Mouse (Mus musculus): ENCODE measurements at regions not wholly inside any gene's neighbourhood (a gene's known extent, or its start where the extent isn't known, plus 50 kb on each side); places are given as distances from the start of the nearest gene placed in this dataset.

DNA sequence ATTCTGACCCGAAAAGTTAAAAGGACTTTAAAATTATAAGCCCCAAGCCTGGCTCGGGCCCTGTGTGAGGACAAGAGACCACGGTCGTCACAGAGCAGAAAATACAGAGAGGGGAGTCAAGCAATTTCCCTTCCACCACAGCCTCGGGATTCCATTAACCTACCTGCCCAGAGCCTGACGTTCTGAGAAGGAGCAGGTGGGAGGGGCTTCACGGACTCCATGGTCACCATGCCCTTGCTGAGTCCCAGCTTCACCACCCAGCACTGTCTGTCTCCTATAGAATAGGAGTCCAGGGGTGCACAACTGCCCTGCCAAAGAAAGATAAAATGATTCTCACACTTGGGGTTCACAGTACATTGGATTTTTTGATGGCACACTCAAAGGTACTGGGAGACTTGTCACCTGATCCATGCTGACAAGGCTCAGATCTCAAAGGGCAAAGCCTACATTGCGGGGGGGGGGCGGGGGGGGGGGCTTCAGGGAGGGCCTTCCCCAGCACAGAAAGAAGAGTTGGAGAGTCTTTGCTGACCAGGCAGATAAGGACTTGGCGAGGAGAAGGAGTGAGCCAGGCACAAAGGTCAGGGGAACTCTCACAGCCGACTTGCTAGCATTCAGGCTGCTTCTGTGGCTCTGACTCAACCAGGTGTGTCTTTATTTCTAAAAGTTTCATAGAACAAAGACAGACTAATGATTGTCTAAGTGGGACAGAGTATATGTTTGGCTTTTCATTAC is 166.1 kb downstream of the Ptpru start:
- TF ChIP-seq CTCF (IDR thresholded peaks at IDR 0.05; ENCODE audit: borderline replicate concordance, insufficient read depth, low read depth, low read length) (no peak), POLR2A (IDR thresholded peaks at IDR 0.05; ENCODE audit: borderline replicate concordance, insufficient read depth, low read length) (no peak)

All from cerebellum, adult 2 months (tissue).